Comparison of ENCODE assay signal across 8 mouse cellular contexts in the genomic region with DNA sequence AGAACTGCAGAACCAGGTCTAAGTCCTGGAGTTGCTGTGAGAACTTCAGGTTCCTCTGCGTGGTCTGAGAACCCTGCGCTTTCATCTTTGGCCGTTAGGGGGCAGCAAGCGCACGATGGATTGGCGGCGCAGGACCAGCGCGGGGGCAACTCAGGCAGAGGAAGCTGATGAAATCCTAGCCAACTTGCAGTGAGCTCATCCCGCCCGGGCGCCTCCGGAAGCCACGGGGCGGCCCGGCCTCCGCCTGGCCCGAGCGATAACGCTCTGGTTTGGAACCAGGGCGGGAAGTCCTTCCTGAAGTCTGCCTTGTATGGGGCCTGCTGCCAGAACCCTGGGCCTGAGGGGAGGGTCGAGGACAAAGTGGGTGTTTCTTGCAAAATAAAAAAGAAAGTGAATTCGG. TPM values are rescaled to one million over a fixed set of nuclear protein-coding genes. Genes with fewer than 3 reads are reported as not detected.
DNase-seq lines count a peak whose midpoint lies in the region; ATAC-seq and TF ChIP-seq lines count a peak whose summit lies in the region.

No protein-coding gene starts in this region.

- H3K27ac ChIP-seq in forebrain, embryonic 11.5 days (ENCODE audit: low read depth, low read length) = peak overlapping the region; percentile 69
- peak overlapping the region; percentile 95 for H3K27ac ChIP-seq in heart, embryonic 16.5 days (ENCODE audit: low read length)
- H3K27ac ChIP-seq in liver, embryonic 16.5 days (ENCODE audit: low read length) = peak overlapping the region; percentile 98
- H3K27ac ChIP-seq in neural tube, embryonic 12.5 days = peak overlapping the region; percentile 72; the same call in 1 of the 2 replicates

- WGBS in forebrain, embryonic 11.5 days = under 1% methylated on average over 23 of the region's 23 CpGs
- WGBS in heart, embryonic 16.5 days = 0% methylated on average over 23 of the region's 23 CpGs
- under 1% methylated on average over 23 of the region's 23 CpGs for WGBS in liver, embryonic 16.5 days (ENCODE audit: insufficient replicate concordance)
- under 1% methylated on average over 23 of the region's 23 CpGs for WGBS in neural tube, embryonic 12.5 days

- H3K27me3 ChIP-seq in E14TG2a.4 (ENCODE audit: insufficient read depth, low read length) = peaks cover 7% of the 10 kb centered on the region
- no peaks in the 10 kb centered on the region for H3K27me3 ChIP-seq in forebrain, embryonic 11.5 days (ENCODE audit: control insufficient read depth, insufficient read depth, low read length)
- H3K27me3 ChIP-seq in heart, embryonic 16.5 days (ENCODE audit: control insufficient read depth, insufficient read depth, low read length) = no peaks in the 10 kb centered on the region
- peaks cover 18% of the 10 kb centered on the region for H3K27me3 ChIP-seq in liver, embryonic 16.5 days (ENCODE audit: control insufficient read depth, insufficient read depth, low read depth, low read length)
- no peaks in the 10 kb centered on the region for H3K27me3 ChIP-seq in neural tube, embryonic 12.5 days (replicated peaks)

- H3K9ac ChIP-seq in forebrain, embryonic 11.5 days (ENCODE audit: low read length) = peak overlapping the region; percentile 63
- peak overlapping the region; percentile 73 for H3K9ac ChIP-seq in heart, embryonic 16.5 days (ENCODE audit: low read length)
- H3K9ac ChIP-seq in liver, embryonic 16.5 days (ENCODE audit: low read depth, low read length) = peak overlapping the region; percentile 78
- H3K9ac ChIP-seq in neural tube, embryonic 12.5 days = peak overlapping the region; percentile 54

- DNase-seq in c-Kit-positive CD71-positive TER-119-negative erythroid progenitor cells, embryonic 14.5 days (ENCODE audit: low read depth) = peak; percentile 96
- peak; percentile 97 for DNase-seq in forebrain, embryonic 11.5 days (ENCODE audit: low spot score)
- peak; percentile 95 for DNase-seq in kidney, postnatal 25 days
- peak; percentile 80 for DNase-seq in telencephalon, adult 2 months (ENCODE audit: low read depth, low spot score)

- no peaks in the 10 kb centered on the region for H3K36me3 ChIP-seq in E14TG2a.4 (ENCODE audit: insufficient read depth, low read length)
- H3K36me3 ChIP-seq in forebrain, embryonic 11.5 days (ENCODE audit: control insufficient read depth, insufficient read depth, low read length) = no peaks in the 10 kb centered on the region
- no peaks in the 10 kb centered on the region for H3K36me3 ChIP-seq in heart, embryonic 16.5 days (ENCODE audit: control insufficient read depth, insufficient read depth)
- no peaks in the 10 kb centered on the region for H3K36me3 ChIP-seq in liver, embryonic 16.5 days (ENCODE audit: control insufficient read depth, insufficient read depth)
- no peaks in the 10 kb centered on the region for H3K36me3 ChIP-seq in neural tube, embryonic 12.5 days

- peak overlapping the region; percentile 89 for H3K4me2 ChIP-seq in forebrain, embryonic 11.5 days (ENCODE audit: low read depth, low read length, severe bottlenecking)
- H3K4me2 ChIP-seq in heart, embryonic 16.5 days (ENCODE audit: low read depth, low read length) = peak overlapping the region; percentile 98
- H3K4me2 ChIP-seq in liver, embryonic 16.5 days (ENCODE audit: low read depth, low read length) = peak overlapping the region; percentile 98
- H3K4me2 ChIP-seq in neural tube, embryonic 12.5 days (replicated peaks) = peak overlapping the region; percentile 92

- peak; percentile 73 for TF ChIP-seq CTCF in E14TG2a.4 (conservative IDR thresholded peaks at IDR 0.05; ENCODE audit: low read length)

- peak overlapping the region; percentile 79 for H3K4me3 ChIP-seq in E14TG2a.4 (replicated peaks; ENCODE audit: low read length)
- H3K4me3 ChIP-seq in forebrain, embryonic 11.5 days (ENCODE audit: low read depth, low read length) = peak overlapping the region; percentile 39
- peak overlapping the region; percentile 73 for H3K4me3 ChIP-seq in heart, embryonic 16.5 days (ENCODE audit: low read length)
- peak overlapping the region; percentile 67 for H3K4me3 ChIP-seq in liver, embryonic 16.5 days (ENCODE audit: low read depth, low read length)
- H3K4me3 ChIP-seq in neural tube, embryonic 12.5 days = peak overlapping the region; percentile 45

- peak; percentile 75 for ATAC-seq in forebrain, embryonic 11.5 days (replicated peaks; ENCODE audit: low FRiP score)
- peak; percentile 88 for ATAC-seq in heart, embryonic 16.5 days (replicated peaks; ENCODE audit: extremely low read depth, insufficient read depth, low FRiP score)
- peak; percentile 85 for ATAC-seq in liver, embryonic 16.5 days (ENCODE audit: low read depth)
- ATAC-seq in neural tube, embryonic 12.5 days (ENCODE audit: low FRiP score, low read depth) = peak; percentile 69

- H3K4me1 ChIP-seq in E14TG2a.4 (replicated peaks; ENCODE audit: low read depth, low read length) = peaks cover 35% of the 10 kb centered on the region
- peaks cover 9% of the 10 kb centered on the region for H3K4me1 ChIP-seq in forebrain, embryonic 11.5 days (replicated peaks; ENCODE audit: control insufficient read depth, insufficient read depth, low read length)
- peaks cover 23% of the 10 kb centered on the region for H3K4me1 ChIP-seq in heart, embryonic 16.5 days (ENCODE audit: control insufficient read depth, insufficient read depth, low read length)
- peaks cover 38% of the 10 kb centered on the region for H3K4me1 ChIP-seq in liver, embryonic 16.5 days (ENCODE audit: control insufficient read depth, low read depth, low read length)
- peaks cover 34% of the 10 kb centered on the region for H3K4me1 ChIP-seq in neural tube, embryonic 12.5 days

- H3K9me3 ChIP-seq in E14TG2a.4 (ENCODE audit: low read length) = no peaks in the 10 kb centered on the region
- no peaks in the 10 kb centered on the region for H3K9me3 ChIP-seq in forebrain, embryonic 11.5 days (ENCODE audit: control insufficient read depth, low read length)
- H3K9me3 ChIP-seq in heart, embryonic 16.5 days (replicated peaks; ENCODE audit: control insufficient read depth, low read length) = no peaks in the 10 kb centered on the region
- no peaks in the 10 kb centered on the region for H3K9me3 ChIP-seq in liver, embryonic 16.5 days (replicated peaks; ENCODE audit: control insufficient read depth, low read length)
- H3K9me3 ChIP-seq in neural tube, embryonic 12.5 days = no peaks in the 10 kb centered on the region

RNA-seq across cellular contexts. Expression of gene Ccdc9, which starts 8.2 kb away (rescaled TPM):
- polyA plus RNA-seq in forebrain, embryonic 11.5 days (2014; fragmentation: Nextera tagmentation; extraction: Ambion mirVana) = 22.3 and 32.2 TPM in 2 replicates
- 12.0 and 15.2 TPM in 2 replicates for polyA plus RNA-seq in heart, embryonic 16.5 days (2015; fragmentation: Nextera tagmentation; extraction: Ambion mirVana)
- polyA plus RNA-seq in liver, embryonic 16.5 days (2015; fragmentation: Nextera tagmentation; extraction: Ambion mirVana) = 9.0 and 10.9 TPM in 2 replicates
- polyA plus RNA-seq in neural tube, embryonic 12.5 days (2016; fragmentation: Nextera tagmentation; extraction: Ambion mirVana) = 47.7 and 49.5 TPM in 2 replicates

RNA-seq across cellular contexts. Expression of gene Bbc3, which starts 13.4 kb away (rescaled TPM):
- 8.0 and 11.5 TPM in 2 replicates for polyA plus RNA-seq in forebrain, embryonic 11.5 days (2014; fragmentation: Nextera tagmentation; extraction: Ambion mirVana)
- 5.7 and 6.8 TPM in 2 replicates for polyA plus RNA-seq in heart, embryonic 16.5 days (2015; fragmentation: Nextera tagmentation; extraction: Ambion mirVana)
- 3.0 and 4.1 TPM in 2 replicates for polyA plus RNA-seq in liver, embryonic 16.5 days (2015; fragmentation: Nextera tagmentation; extraction: Ambion mirVana)
- polyA plus RNA-seq in neural tube, embryonic 12.5 days (2016; fragmentation: Nextera tagmentation; extraction: Ambion mirVana) = 22.7 and 25.0 TPM in 2 replicates

RNA-seq across cellular contexts. Expression of gene Inafm1, which starts 21.4 kb away (rescaled TPM):
- 10.9 and 11.6 TPM in 2 replicates for polyA plus RNA-seq in forebrain, embryonic 11.5 days (2014; fragmentation: Nextera tagmentation; extraction: Ambion mirVana)
- polyA plus RNA-seq in heart, embryonic 16.5 days (2015; fragmentation: Nextera tagmentation; extraction: Ambion mirVana) = 6.9 and 9.0 TPM in 2 replicates
- 3.5 and 4.4 TPM in 2 replicates for polyA plus RNA-seq in liver, embryonic 16.5 days (2015; fragmentation: Nextera tagmentation; extraction: Ambion mirVana)
- polyA plus RNA-seq in neural tube, embryonic 12.5 days (2016; fragmentation: Nextera tagmentation; extraction: Ambion mirVana) = 27.0 and 28.5 TPM in 2 replicates

RNA-seq across cellular contexts. Expression of gene C5ar1, which starts 35.5 kb away (rescaled TPM):
- polyA plus RNA-seq in forebrain, embryonic 11.5 days (2014; fragmentation: Nextera tagmentation; extraction: Ambion mirVana) = 0.76 and 1.1 TPM in 2 replicates
- polyA plus RNA-seq in heart, embryonic 16.5 days (2015; fragmentation: Nextera tagmentation; extraction: Ambion mirVana) = 2.6 and 3.2 TPM in 2 replicates
- polyA plus RNA-seq in liver, embryonic 16.5 days (2015; fragmentation: Nextera tagmentation; extraction: Ambion mirVana) = 4.0 and 4.6 TPM in 2 replicates
- polyA plus RNA-seq in neural tube, embryonic 12.5 days (2016; fragmentation: Nextera tagmentation; extraction: Ambion mirVana) = 0.87 and 1.2 TPM in 2 replicates

RNA-seq across cellular contexts. Expression of gene C5ar2, which starts 50.9 kb away (rescaled TPM):
- 0.12 and 0.25 TPM in 2 replicates for polyA plus RNA-seq in forebrain, embryonic 11.5 days (2014; fragmentation: Nextera tagmentation; extraction: Ambion mirVana)
- 0.76 and 0.88 TPM in 2 replicates for polyA plus RNA-seq in heart, embryonic 16.5 days (2015; fragmentation: Nextera tagmentation; extraction: Ambion mirVana)
- polyA plus RNA-seq in liver, embryonic 16.5 days (2015; fragmentation: Nextera tagmentation; extraction: Ambion mirVana) = 0.98 and 1.0 TPM in 2 replicates
- 0.09 and 0.10 TPM in 2 replicates for polyA plus RNA-seq in neural tube, embryonic 12.5 days (2016; fragmentation: Nextera tagmentation; extraction: Ambion mirVana)

Comparison
In these comparisons a context has a peak if more than half of its experiments do, and no peak if none do; other contexts are left out.
1. Peak in every context shown above with its lines: DNase-seq, ATAC-seq, H3K4me3 ChIP-seq and H3K27ac ChIP-seq.